Mouse (Mus musculus): ENCODE results near the gene Slc2a1.

Slc2a1 gene

DNA sequence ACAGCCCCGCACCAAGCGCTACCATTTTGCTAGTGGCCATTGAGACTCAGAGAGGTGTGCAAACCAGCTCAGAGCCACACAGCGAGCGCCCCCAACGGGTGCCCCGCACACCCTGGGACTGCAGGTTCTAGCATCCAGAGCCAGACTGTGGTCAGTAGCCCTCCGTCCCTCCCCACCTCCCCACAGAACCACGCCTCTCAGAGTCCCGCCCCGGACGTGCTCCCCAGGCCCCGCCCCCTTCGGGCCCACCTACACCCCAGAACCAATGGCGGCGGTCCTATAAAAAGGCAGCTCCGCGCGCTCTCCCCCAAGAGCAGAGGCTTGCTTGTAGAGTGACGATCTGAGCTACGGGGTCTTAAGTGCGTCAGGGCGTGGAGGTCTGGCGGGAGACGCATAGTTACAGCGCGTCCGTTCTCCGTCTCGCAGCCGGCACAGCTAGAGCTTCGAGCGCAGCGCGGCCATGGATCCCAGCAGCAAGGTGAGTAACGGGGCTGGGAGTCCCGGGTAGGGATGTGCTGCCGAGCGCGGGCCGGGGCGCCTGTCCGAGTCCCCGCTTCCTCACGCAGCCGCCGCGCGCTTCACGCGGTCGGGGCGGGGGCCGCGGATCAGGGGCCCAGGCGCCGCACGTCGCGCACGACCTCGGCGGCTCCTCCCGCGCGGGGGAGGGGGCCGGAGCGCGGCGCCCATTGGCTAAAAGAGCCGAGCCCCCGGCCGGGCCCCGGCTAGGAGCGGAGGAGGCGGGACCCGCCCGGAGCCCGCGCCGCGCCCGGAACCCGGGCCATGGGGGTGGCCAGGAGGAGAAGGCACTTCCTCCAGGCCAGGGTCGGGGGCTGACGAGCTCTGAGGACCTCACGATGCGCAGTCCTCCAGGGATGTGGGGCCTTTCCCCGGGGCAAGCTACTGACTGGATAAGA lies at the start of gene Slc2a1:
Gene Slc2a1, plus strand, starts transcription at position 217 of the 914 bp plus-strand sequence.
- peak; percentile 96 for DNase-seq

DNA sequence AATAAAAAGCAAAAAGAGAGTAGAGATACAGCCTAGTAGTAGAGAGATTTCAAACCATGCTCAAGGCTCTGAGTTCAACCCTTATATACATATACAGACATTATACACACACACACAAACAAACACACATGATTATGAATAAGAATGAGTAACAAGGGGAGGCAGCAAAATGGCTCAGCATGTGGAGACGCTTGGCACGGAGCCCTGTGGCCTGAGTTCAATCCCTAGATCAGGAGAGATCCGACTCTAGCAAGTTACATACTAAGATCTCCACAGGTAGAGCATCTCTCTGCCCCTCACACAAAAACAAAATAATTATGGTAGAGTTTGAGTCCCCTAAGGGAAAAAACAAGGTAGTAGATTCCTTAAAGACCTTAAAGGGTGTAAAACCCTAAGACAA lies 41.7 kb upstream of the Slc2a1 start:
- no peak for DNase-seq

DNA sequence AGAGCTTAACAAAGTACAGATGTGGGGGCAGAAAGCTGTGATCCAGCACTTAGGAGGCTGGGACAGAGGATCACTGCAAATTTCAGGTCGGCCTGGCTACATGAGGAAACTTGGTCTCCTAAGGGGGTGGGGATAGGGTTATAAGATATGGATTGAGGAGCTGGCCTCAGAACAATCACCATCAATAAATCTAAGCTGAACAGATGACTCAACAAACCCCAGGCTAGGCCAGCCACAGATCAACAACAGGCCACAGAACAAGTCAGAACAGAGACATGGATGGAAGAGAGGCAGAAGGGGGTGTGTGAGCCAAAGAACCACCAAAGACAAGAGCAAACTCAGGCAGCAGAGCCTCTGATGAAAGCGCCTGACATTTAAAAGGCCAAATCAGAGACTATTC lies 41.3 kb upstream of the Slc2a1 start:
- no peak for DNase-seq

DNA sequence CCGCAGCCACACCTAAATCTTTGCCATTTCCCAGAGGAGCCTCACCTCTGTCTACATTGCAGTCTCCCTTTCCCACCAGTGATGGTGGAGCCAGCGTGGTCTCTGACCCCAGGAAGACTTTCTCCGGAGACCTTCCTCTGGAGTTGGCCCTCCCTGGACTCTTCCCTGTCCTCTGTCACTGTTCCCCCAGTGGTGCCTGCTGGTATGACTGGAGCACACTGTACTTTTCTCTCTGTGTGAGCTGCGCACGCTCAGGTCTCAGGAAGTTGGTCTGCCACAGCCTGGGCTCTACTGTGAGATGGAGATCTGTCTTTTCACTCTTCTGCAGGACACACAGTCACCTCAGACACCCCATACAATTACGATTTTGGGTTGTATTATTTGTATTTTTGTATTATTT lies 39.6 kb upstream of the Slc2a1 start:
- DNase-seq: no peak

- DNase-seq: no peak
Observed at GRCm38 (mm10) chr4:119070181-119070580, 38.3 kb upstream of the Slc2a1 start.

- no peak for DNase-seq
Observed at GRCm38 (mm10) chr4:119070959-119071647, 37.4 kb upstream of the Slc2a1 start.

DNA sequence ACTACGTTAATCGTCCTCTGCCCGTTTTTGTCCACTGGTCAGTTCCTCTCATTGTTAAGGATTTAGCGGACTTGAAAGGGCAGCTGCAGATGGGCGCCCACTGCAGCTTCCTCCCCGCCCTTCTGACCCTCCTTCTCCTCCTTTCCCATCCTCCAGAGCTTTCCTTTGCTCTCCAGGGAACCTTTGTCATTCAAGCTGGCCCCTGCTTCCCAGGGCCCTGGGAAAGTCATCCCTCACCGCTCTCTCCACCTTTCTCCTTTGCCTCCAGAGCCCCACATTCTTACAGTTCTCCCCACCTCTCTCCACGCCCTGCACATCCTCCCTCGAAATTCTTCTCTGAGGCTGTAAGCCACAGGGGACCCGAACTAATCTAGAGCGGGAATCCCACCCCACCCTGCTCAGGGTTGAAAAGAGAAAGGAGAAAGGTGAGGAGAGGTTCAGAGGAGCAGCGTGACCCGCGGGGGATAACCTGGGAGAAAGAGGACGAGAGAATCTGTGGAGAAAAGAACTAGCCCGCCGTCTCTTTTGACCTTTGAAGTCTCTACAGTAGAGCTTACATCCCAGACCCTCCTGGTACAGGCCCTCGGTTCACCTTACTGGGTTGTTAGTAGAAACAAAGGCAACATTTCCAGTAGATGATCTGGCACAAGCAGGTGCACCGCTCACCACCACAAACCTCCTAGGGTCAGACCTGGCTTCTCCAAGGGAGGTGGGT lies 36.7 kb upstream of the Slc2a1 start:
- no peak for DNase-seq

GRCm38 (mm10) chr4:119072363-119072940 lies 36.1 kb upstream of the Slc2a1 start:
- DNase-seq: no peak

GRCm38 (mm10) chr4:119072941-119073451 lies 35.5 kb upstream of the Slc2a1 start:
- DNase-seq: peak; percentile 31

DNA sequence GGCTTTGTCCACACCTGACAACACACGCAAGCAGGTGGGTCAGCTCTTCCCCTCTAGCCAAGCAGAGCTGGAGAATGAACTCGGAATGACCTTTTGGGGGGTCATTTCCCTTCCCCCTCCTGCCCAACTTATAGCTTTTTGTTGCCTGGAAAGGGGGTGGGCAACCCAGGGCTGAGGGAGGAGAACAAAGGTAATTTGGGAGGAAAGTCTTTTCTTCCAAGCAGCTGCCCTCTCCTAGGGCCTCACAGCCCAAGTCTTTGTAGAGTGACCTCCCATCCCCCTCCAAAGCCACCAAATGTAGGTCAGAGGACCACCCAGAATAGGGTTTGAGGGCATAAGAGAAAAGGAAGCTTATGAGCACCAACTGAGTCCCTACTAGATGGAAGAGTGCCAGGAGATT lies 34.9 kb upstream of the Slc2a1 start:
- no peak for DNase-seq

GRCm38 (mm10) chr4:119074596-119074995 lies 33.9 kb upstream of the Slc2a1 start:
- DNase-seq: no peak

DNA sequence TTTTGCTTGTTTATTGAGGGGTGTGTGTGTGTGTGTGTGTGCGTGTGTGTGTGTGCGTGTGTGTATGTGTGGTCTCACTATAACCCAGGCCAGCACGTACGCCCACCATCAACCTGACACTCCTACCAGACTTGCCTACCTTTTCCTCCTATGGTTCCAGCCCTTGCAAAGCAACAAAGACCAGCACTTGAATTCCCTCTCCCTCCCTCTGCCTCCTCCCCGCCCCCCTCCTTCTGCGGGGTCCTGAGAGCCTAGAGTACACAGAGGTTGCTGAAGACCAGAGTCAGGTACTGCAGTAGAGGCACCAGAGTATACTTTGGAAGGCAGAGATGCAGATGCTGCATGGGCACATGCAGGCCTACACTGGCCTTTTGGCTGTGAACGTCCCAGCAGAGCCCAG lies 33.2 kb upstream of the Slc2a1 start:
- DNase-seq: no peak

DNA sequence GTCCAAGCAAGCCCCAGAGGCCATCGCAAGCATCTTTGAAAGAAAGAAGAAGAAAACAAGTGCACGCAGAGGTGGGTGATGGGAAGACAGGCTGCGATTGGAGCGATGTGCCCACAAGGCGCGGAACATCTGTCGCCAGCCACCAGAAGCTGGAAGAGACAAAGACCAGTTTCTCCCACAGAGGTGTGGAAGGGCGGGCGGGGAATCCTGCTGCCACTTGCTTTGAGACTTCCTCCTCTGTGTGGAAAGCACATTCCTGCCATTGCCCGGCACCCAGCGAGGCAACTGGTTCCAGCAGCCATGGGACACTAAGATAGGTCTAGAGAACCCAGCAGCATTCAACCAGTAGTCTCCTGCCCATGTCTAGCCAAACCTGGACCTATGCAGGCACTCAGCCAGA lies 32.2 kb upstream of the Slc2a1 start:
- no peak for DNase-seq

- no peak for DNase-seq
Observed at GRCm38 (mm10) chr4:119077084-119077682, 31.3 kb upstream of the Slc2a1 start.

DNA sequence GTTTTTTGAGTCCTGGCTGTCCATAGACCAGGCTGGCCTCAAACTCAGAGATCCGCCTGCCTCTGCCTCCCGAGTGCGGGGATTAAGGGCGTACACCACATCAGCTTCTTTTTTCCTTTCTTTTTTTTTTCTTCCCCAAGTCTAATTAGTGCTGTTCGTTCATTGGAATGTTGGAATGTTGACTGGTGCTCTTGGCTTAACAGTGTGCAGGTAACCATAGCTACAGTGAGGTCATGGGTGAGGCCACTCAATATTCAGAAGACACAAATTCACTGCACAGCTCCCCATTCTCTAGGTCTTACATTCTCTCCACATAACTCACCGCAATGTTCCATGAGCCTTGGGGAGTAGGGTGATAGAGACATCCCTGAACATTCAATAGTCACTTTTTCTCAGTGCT lies 28.6 kb upstream of the Slc2a1 start:
- no peak for DNase-seq

GRCm38 (mm10) chr4:119082740-119083231 lies 25.7 kb upstream of the Slc2a1 start:
- no peak for DNase-seq

DNA sequence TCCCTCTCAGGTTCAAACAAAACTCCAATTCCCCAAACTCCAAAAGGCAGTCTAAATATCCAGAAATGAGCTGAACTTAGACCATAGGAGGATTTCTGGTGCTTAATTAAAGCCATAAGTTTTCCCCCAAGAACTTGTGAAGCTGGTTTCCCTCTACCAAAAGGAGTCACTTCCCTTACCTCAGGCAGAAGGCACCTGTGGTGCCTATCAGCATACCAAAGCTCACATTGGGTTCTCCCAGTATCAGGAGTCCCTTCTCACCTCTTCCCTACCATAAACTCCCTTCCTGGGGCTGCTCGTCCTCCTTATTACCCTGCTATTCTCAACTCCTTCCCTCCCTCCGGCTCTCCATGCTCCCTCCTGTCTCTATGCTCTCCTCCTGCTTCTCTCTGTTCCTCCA lies 20.1 kb upstream of the Slc2a1 start:
- no peak for DNase-seq

GRCm38 (mm10) chr4:119093890-119094289 lies 14.6 kb upstream of the Slc2a1 start:
- no peak for DNase-seq

DNA sequence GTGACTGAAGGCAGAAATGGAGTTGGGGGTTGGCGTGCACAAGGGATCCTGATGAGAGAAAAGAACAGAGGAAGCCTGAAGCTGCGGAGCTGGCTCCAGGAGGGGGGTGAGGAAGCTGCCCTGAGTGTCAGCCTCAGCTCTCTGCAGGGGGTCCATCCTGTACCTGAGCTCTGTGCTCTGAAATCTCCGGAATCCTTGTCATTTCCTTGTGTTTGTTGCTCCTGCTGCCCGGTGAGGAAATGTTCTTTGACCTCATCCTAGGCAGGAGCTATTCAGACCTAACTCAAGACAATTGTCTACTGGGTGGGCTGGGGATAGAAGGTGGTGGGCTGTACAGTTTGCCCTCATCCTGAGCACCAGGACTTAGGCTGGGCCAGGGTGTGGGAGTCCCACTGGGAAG lies 13.5 kb upstream of the Slc2a1 start:
- peak; percentile 47 for DNase-seq

DNA sequence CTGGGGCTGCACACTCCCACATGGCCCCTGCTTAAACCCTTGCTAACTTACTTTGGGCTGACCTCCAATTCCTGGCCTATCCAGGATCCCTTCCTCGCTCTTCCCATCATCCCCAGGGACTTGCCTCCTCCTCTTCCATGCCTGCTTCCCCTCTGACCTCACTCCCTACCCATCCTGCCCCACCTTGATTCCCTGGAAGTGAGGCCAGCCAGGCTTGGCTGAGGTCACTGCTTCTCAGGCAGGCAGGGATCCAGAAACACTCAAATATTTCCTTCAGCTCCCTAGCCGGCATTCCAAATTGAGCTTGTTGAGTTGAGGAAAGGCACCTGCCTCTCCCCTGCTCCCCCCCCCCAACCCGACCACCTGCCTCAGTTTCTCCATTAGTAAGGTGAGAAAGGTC lies 12.1 kb upstream of the Slc2a1 start:
- DNase-seq: peak; percentile 36

DNA sequence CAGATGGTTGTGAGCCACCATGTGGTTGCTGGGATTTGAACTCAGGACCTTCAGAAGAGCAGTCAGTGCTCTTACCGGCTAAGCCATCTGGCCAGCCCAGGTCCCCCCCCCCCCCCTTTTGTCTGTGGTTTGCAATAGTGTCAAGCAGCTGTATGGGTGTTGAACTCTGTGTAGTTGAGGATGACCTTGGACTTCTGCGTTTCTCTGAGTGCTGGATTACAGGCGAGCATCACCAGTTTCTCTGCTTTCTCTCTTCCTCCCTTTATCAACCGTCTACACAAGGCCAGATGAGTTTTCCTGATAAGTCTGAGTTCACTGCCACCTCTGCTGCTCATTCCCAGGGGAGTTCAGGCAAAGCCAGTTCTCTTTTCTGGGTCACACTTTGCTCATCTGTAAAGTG lies 11.1 kb upstream of the Slc2a1 start:
- DNase-seq: no peak

All from kidney, postnatal 10 days (tissue).